Mouse (Mus musculus) C2C12 (cell line): ENCODE results near the gene Dusp14. TPM values are rescaled to one million over a fixed set of nuclear protein-coding genes. Genes with fewer than 3 reads are reported as not detected.

Experiments
- H3K27me3 ChIP-seq: one replicate; pipeline ENCODE4 v1.6.1; 2011; ENCODE audit not compliant: control insufficient read depth, insufficient read depth, insufficient read length
- H3K36me3 ChIP-seq: one replicate; pipeline ENCODE4 v1.6.1; 2011; ENCODE audit not compliant: control insufficient read depth, insufficient read depth
- H3K4me3 ChIP-seq: one replicate; pipeline ENCODE4 v1.5.1; 2011; ENCODE audit warnings: mild to moderate bottlenecking, control low read depth; ENCODE audit not compliant: poor library complexity, insufficient read depth, severe bottlenecking
- H3K79me2 ChIP-seq: one replicate; pipeline ENCODE4 v1.6.1; 2011; ENCODE audit not compliant: control insufficient read depth, insufficient read depth
- H3K79me3 ChIP-seq: one replicate; pipeline ENCODE4 v1.6.1; 2011; ENCODE audit warnings: low read depth, control low read depth
- H3ac ChIP-seq: one replicate; pipeline ENCODE3; 2011; ENCODE audit warnings: low read depth; ENCODE audit not compliant: control insufficient read depth, insufficient read length
- CEBPB ChIP-seq: IDR thresholded peaks from one replicate; pipeline ENCODE4 v1.6.1; 2011; ENCODE audit warnings: low read depth, mild to moderate bottlenecking, control low read depth, moderate library complexity
- CTCF ChIP-seq: IDR thresholded peaks from one replicate; pipeline ENCODE4 v1.5.1; 2011; ENCODE audit not compliant: control insufficient read depth, insufficient read depth, insufficient read length
- FOSL1 ChIP-seq: IDR thresholded peaks from one replicate; pipeline ENCODE4 v1.8.0; 2011; ENCODE audit warnings: mild to moderate bottlenecking, low read length; ENCODE audit not compliant: poor library complexity, insufficient read depth, severe bottlenecking
- MAX ChIP-seq: IDR thresholded peaks from one replicate; pipeline ENCODE4 v1.6.1; 2011; ENCODE audit warnings: mild to moderate bottlenecking, control low read depth
- MYOD1 ChIP-seq: IDR thresholded peaks from one replicate; pipeline ENCODE4 v1.6.1; 2011; ENCODE audit warnings: low read depth; ENCODE audit not compliant: control insufficient read depth, insufficient read length
- MYOG ChIP-seq: IDR thresholded peaks from one replicate; pipeline ENCODE4 v1.6.1; 2011; ENCODE audit not compliant: control insufficient read depth, insufficient read length; ENCODE audit errors: extremely low read depth
- USF1 ChIP-seq: IDR thresholded peaks from one replicate; pipeline ENCODE4 v1.6.1; 2011; ENCODE audit warnings: low read depth, mild to moderate bottlenecking, control low read depth, moderate library complexity
- polyA plus RNA-seq: library from polyadenylated mRNA; unstranded; fragments of >200 nt; fragmentation: generic; extraction: Trizol; gene quantifications from one replicate; pipeline ENCODE4 v1.2.1, GENCODE M21; 2012; ENCODE audit warnings: missing spikeins

Gene Dusp14
- polyA plus RNA-seq, 1 experiment: 25.4 TPM

DNA sequence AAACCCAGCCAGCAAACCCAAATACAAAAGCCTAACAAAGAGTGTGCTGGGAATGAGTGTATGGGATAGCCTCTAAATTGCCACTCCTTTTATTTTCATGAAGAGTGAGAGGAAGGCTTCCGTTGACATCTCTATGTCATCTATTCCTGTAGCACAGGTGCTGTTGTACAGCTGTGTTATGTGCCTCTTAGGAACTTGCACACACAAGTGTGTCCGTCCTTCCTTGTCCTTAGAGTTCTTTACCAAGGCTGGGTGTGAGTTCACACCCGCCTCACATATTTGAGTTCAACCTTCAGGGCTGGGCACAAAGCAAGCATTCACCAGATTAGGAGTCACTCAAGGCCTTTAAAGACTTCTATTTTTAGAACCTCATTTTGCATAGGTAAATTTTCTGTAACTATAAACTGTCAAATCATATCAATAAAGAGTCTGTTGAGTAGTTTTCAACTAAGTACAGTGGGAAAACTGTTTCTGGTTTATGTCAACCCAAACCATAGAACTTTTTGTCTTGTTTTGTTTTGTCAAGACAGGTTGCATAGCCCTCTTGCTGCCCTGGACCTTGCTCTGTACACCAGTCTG lies 5.3 kb downstream of the Dusp14 start:
- peaks cover 4% of the 10 kb centered on the region for H3K36me3 ChIP-seq
- TF ChIP-seq MYOG (no peak), CEBPB (no peak), CTCF (no peak), FOSL1 (no peak), USF1 (no peak), MYOD1 (no peak), MAX (no peak)
- no peak overlapping the region for H3ac ChIP-seq

DNA sequence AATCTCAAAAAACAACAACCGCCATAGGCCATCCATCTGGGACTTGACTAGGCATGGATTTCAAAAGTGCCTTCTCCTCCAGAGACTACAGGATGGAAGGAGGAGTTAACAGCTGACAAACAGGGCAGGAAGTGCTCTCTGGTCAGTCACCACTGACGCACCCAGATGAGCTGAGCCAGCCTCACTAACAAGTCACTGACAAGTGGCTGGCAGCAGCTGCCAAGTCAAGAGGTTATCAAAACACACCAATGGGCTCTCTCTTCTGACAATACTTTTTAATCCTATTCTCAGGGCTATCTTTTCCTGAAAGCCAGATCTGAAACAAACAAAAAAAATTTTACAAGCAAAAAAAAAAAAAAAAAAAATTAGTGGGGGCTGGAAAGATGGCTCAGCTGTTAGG lies 6.3 kb downstream of the Dusp14 start:
- Histone ChIP-seq H3K36me3 (peaks cover 6% of the 10 kb centered on the region), H3K79me3 (peaks cover 27% of the 10 kb centered on the region), H3K4me3 (no peak overlapping the region), H3K27me3 (no peaks in the 10 kb centered on the region), H3K79me2 (peaks cover 81% of the 10 kb centered on the region), H3ac (no peak overlapping the region)
- TF ChIP-seq USF1: no peak
- TF ChIP-seq MYOD1: peak; percentile 91
- no peak for TF ChIP-seq MAX

More for the DNA sequence above, 5.3 kb downstream of the Dusp14 start:
- peaks cover 24% of the 10 kb centered on the region for H3K79me3 ChIP-seq
- no peak overlapping the region for H3K4me3 ChIP-seq
- peaks cover 73% of the 10 kb centered on the region for H3K79me2 ChIP-seq
- no peaks in the 10 kb centered on the region for H3K27me3 ChIP-seq

- Histone ChIP-seq H3ac (no peak overlapping the region), H3K79me2 (peaks cover 90% of the 10 kb centered on the region), H3K36me3 (peaks cover 6% of the 10 kb centered on the region), H3K27me3 (no peaks in the 10 kb centered on the region), H3K79me3 (peaks cover 31% of the 10 kb centered on the region), H3K4me3 (no peak overlapping the region)
- TF ChIP-seq MYOD1 (no peak), CEBPB (no peak), CTCF (no peak), MAX (no peak), FOSL1 (no peak), USF1 (no peak)
Observed at GRCm38 (mm10) chr11:84061881-84062280, 7.2 kb downstream of the Dusp14 start.

- no peak overlapping the region for H3K4me3 ChIP-seq
- no peak overlapping the region for H3ac ChIP-seq
- H3K36me3 ChIP-seq: peaks cover 6% of the 10 kb centered on the region
- peaks cover 85% of the 10 kb centered on the region for H3K79me2 ChIP-seq
- H3K79me3 ChIP-seq: peaks cover 28% of the 10 kb centered on the region
- no peaks in the 10 kb centered on the region for H3K27me3 ChIP-seq
- TF ChIP-seq MYOG (no peak), MYOD1 (no peak), MAX (no peak), USF1 (no peak), FOSL1 (no peak), CTCF (no peak)
Observed at GRCm38 (mm10) chr11:84060635-84061034, 8.4 kb downstream of the Dusp14 start.

GRCm38 (mm10) chr11:84059784-84060183 lies 9.3 kb downstream of the Dusp14 start:
- H3ac ChIP-seq: no peak overlapping the region
- peaks cover 27% of the 10 kb centered on the region for H3K79me3 ChIP-seq
- H3K36me3 ChIP-seq: peaks cover 6% of the 10 kb centered on the region
- no peak overlapping the region for H3K4me3 ChIP-seq
- TF ChIP-seq MAX: no peak
- no peak for TF ChIP-seq FOSL1
- TF ChIP-seq MYOD1: no peak
- no peak for TF ChIP-seq MYOG
- no peak for TF ChIP-seq CTCF
- no peak for TF ChIP-seq CEBPB
- TF ChIP-seq USF1: no peak
- H3K27me3 ChIP-seq: no peaks in the 10 kb centered on the region
- H3K79me2 ChIP-seq: peaks cover 84% of the 10 kb centered on the region

- peaks cover 9% of the 10 kb centered on the region for H3K36me3 ChIP-seq
Observed at GRCm38 (mm10) chr11:84057418-84057817, 11.6 kb downstream of the Dusp14 start.

More at GRCm38 (mm10) chr11:84057418-84057817, 11.6 kb downstream of the Dusp14 start:
- no peak overlapping the region for H3ac ChIP-seq
- H3K79me3 ChIP-seq: peaks cover 16% of the 10 kb centered on the region
- H3K4me3 ChIP-seq: no peak overlapping the region
- H3K79me2 ChIP-seq: peaks cover 68% of the 10 kb centered on the region
- H3K27me3 ChIP-seq: no peaks in the 10 kb centered on the region
- TF ChIP-seq CEBPB (no peak), MYOG (no peak), MYOD1 (no peak), MAX (no peak), FOSL1 (no peak), CTCF (no peak), USF1 (no peak)
